In genomic region chr3:34411142-34411914, GRCm38 (mm10) we compare ENCODE assay signal across 11 mouse cellular contexts.
A peak's percentile ranks its signal among the peaks of the same experiment; 100 is the strongest.
DNase-seq lines count a peak whose midpoint lies in the region; ATAC-seq and TF ChIP-seq lines count a peak whose summit lies in the region.
"Had no signal": no experiment of that assay in that cellular context is flagged by ENCODE, and none has a peak within 500 bp of the region (broad histone marks: within the 10 kb centered on the region; RNA-seq: fewer than 3 reads in every experiment).

No protein-coding gene starts in this region.

- H3K4me2 ChIP-seq in hindbrain, embryonic 11.5 days (replicated peaks; ENCODE audit: low read depth, low read length): no peak overlapping the region
- H3K4me2 ChIP-seq in midbrain, embryonic 15.5 days: peak overlapping the region; percentile 33

- H3K36me3 ChIP-seq in hindbrain, embryonic 11.5 days (ENCODE audit: control insufficient read depth, insufficient read depth, low read length): no peaks in the 10 kb centered on the region
- H3K36me3 ChIP-seq in midbrain, embryonic 15.5 days (replicated peaks): no peaks in the 10 kb centered on the region
- no peaks in the 10 kb centered on the region for H3K36me3 ChIP-seq in kidney, adult 2 months (ENCODE audit: control insufficient read depth, insufficient read depth, low read length)

- no peaks in the 10 kb centered on the region for H3K27me3 ChIP-seq in hindbrain, embryonic 11.5 days (ENCODE audit: control insufficient read depth, insufficient read depth, low read length)
- no peaks in the 10 kb centered on the region for H3K27me3 ChIP-seq in midbrain, embryonic 15.5 days (replicated peaks)
- no peaks in the 10 kb centered on the region for H3K27me3 ChIP-seq in kidney, adult 2 months (replicated peaks; ENCODE audit: control insufficient read depth, insufficient read depth, low read length)

- DNase-seq in cerebellum, postnatal 10 days: peak; percentile 62 to 76
- DNase-seq in cerebellum, adult 11-12 months: no peak
- DNase-seq in embryo, embryonic 11 days: peak; percentile 75
- peak; percentile 70 for DNase-seq in hindbrain, embryonic 11.5 days (ENCODE audit: low spot score)
- no peak for DNase-seq in lung, postnatal 25 days (ENCODE audit: low spot score)
- DNase-seq in adrenal gland, postnatal 4 days (ENCODE audit: low spot score in 2 of 2): no peak
- DNase-seq in kidney, adult 2 months: no peak
- DNase-seq: cerebellum, postnatal 36 days; thymus, postnatal 36 days had no signal

- H3K27ac ChIP-seq in hindbrain, embryonic 11.5 days (ENCODE audit: low read depth, low read length): peak overlapping the region; percentile 65; the same call in 1 of the 2 replicates
- peak overlapping the region; percentile 79 for H3K27ac ChIP-seq in midbrain, embryonic 15.5 days
- H3K27ac ChIP-seq in kidney, adult 2 months (ENCODE audit: insufficient read depth, low read depth, low read length): no peak overlapping the region
- H3K27ac ChIP-seq: kidney, postnatal 0 days had no signal

- peak; percentile 85 for ATAC-seq in hindbrain, embryonic 11.5 days (ENCODE audit: low FRiP score)
- ATAC-seq in midbrain, embryonic 15.5 days (replicated peaks): peak; percentile 95

- 39% methylated on average over 10 of the region's 10 CpGs for WGBS in hindbrain, embryonic 11.5 days
- 23% methylated on average over 10 of the region's 10 CpGs for WGBS in midbrain, embryonic 15.5 days
- WGBS in kidney, adult 2 months: 73% methylated on average over 10 of the region's 10 CpGs

- no peak for TF ChIP-seq CTCF in kidney, adult 2 months (conservative IDR thresholded peaks at IDR 0.05; ENCODE audit: insufficient read depth, insufficient read length, low read depth, low read length)

- no peak for TF ChIP-seq POLR2A in kidney, adult 2 months (IDR thresholded peaks at IDR 0.05; ENCODE audit: low read depth, low read length)

- H3K9ac ChIP-seq in hindbrain, embryonic 11.5 days (ENCODE audit: low read depth, low read length): no peak overlapping the region
- H3K9ac ChIP-seq in midbrain, embryonic 15.5 days: no peak overlapping the region

- H3K4me3 ChIP-seq in hindbrain, embryonic 11.5 days (ENCODE audit: low read depth, low read length): no peak overlapping the region
- no peak overlapping the region for H3K4me3 ChIP-seq in midbrain, embryonic 15.5 days
- no peak overlapping the region for H3K4me3 ChIP-seq in kidney, adult 2 months (ENCODE audit: insufficient read depth, low read depth, low read length)

- no peaks in the 10 kb centered on the region for H3K9me3 ChIP-seq in hindbrain, embryonic 11.5 days (ENCODE audit: control insufficient read depth, low read length)
- H3K9me3 ChIP-seq in midbrain, embryonic 15.5 days: no peaks in the 10 kb centered on the region

- H3K4me1 ChIP-seq in hindbrain, embryonic 11.5 days (replicated peaks; ENCODE audit: control insufficient read depth, insufficient read depth, low read length): no peaks in the 10 kb centered on the region
- peaks cover 12% of the 10 kb centered on the region for H3K4me1 ChIP-seq in midbrain, embryonic 15.5 days
- no peaks in the 10 kb centered on the region for H3K4me1 ChIP-seq in kidney, adult 2 months (ENCODE audit: control insufficient read depth, insufficient read depth, low read length)

Comparison
In these comparisons a context has a peak if more than half of its experiments do, and no peak if none do; other contexts are left out.
1. DNase-seq: peak in cerebellum, postnatal 10 days (2 of 2), embryo, embryonic 11 days (single experiment) and hindbrain, embryonic 11.5 days (single experiment); none in cerebellum, adult 11-12 months (single experiment), lung, postnatal 25 days (single experiment), adrenal gland, postnatal 4 days (0 of 2) and kidney, adult 2 months (single experiment).